Mouse (Mus musculus): ENCODE results near the gene Phf11d.

- TF ChIP-seq GATA1 (IDR thresholded peaks at IDR 0.05; ENCODE audit: borderline replicate concordance, low read length) (no peak), CTCF (IDR thresholded peaks at IDR 0.05; ENCODE audit: low read depth, low read length) (no peak), POLR2AphosphoS5 (IDR thresholded peaks at IDR 0.05; ENCODE audit: insufficient replicate concordance, low read depth, low read length) (no peak)
Observed at GRCm38 (mm10) chr14:59366386-59367105, 1.3 kb upstream of the Phf11d start.

Measured in G1E (cell line).